Mouse (Mus musculus) neural tube, embryonic 13.5 days (tissue): ENCODE measurements around the gene Nhlh2. TPM values are rescaled to one million over a fixed set of nuclear protein-coding genes. Genes with fewer than 3 reads are reported as not detected.

ENCODE experiments used
- ATAC-seq: fragments of 200-750 bp; cut with Nextera tagmentation; 2 replicates; pipeline ENCODE4 v1.8.0; 2017; ENCODE audit warnings: low read depth, mild to moderate bottlenecking, moderate TSS enrichment, moderate library complexity
- H3K27ac ChIP-seq: fragments of 300-500 bp; sonication (generic); replicated peaks from 2 replicates; pipeline ENCODE4 v1.5.1; 2015; ENCODE audit warnings: moderate library complexity, mild to moderate bottlenecking, inconsistent platforms
- H3K27me3 ChIP-seq: fragments of 300-500 bp; sonication (generic); 2 replicates; pipeline ENCODE4 v1.6.1; 2015; ENCODE audit warnings: mild to moderate bottlenecking, inconsistent platforms
- H3K36me3 ChIP-seq: fragments of 300-500 bp; sonication (generic); 2 replicates; pipeline ENCODE4 v1.6.1; 2015; ENCODE audit warnings: mild to moderate bottlenecking, inconsistent platforms
- H3K4me1 ChIP-seq: fragments of 300-500 bp; sonication (generic); replicated peaks from 2 replicates; pipeline ENCODE4 v1.6.1; 2015; ENCODE audit warnings: inconsistent platforms
- H3K4me2 ChIP-seq: fragments of 300-500 bp; sonication (generic); 2 replicates; pipeline ENCODE4 v1.6.1; 2015; ENCODE audit warnings: inconsistent platforms, mild to moderate bottlenecking, moderate library complexity
- H3K4me3 ChIP-seq: fragments of 300-500 bp; sonication (generic); 2 replicates; pipeline ENCODE4 v1.5.1; 2015; ENCODE audit warnings: mild to moderate bottlenecking, inconsistent platforms
- H3K9ac ChIP-seq: fragments of 300-500 bp; sonication (generic); 2 replicates; pipeline ENCODE4 v1.6.1; 2015; ENCODE audit warnings: moderate library complexity, mild to moderate bottlenecking, inconsistent platforms
- H3K9me3 ChIP-seq: fragments of 300-500 bp; sonication (generic); 2 replicates; pipeline ENCODE4 v1.6.1; 2016; ENCODE audit warnings: inconsistent platforms
- WGBS: fragments of 180-500 bp; shearing (Covaris S2); methylation state at CpG from one replicate; pipeline ENCODE4 v1.1.7; 2015; 5-methylcytosine and 5-hydroxymethylcytosine counted together
- polyA plus RNA-seq: library from polyadenylated mRNA; unstranded; fragments of >200 nt; fragmentation: Nextera tagmentation; extraction: Ambion mirVana; gene quantifications from 2 replicates; pipeline ENCODE4 v1.2.1, GENCODE M21; 2015

Gene Nhlh2
- polyA plus RNA-seq, 1 experiment from 2014 or later = 72.7 TPM

GRCm38 (mm10) chr3:102062671-102063010, 52.8 kb downstream of the Nhlh2 start:
- no peak for ATAC-seq
- H3K27ac ChIP-seq = peak overlapping the region; percentile 79

GRCm38 (mm10) chr3:102063273-102064120, 53.6 kb downstream of the Nhlh2 start:
- H3K4me1 ChIP-seq = peaks cover 6% of the 10 kb centered on the region; the same call in 1 of the 2 replicates
- no peaks in the 10 kb centered on the region for H3K27me3 ChIP-seq
- H3K9me3 ChIP-seq = no peaks in the 10 kb centered on the region
- H3K27ac ChIP-seq = peak overlapping the region; percentile 79
- 79% methylated on average over 10 of the region's 10 CpGs for WGBS
- H3K9ac ChIP-seq = no peak overlapping the region
- no peak for ATAC-seq
- H3K36me3 ChIP-seq = no peaks in the 10 kb centered on the region
- H3K4me3 ChIP-seq = no peak overlapping the region
- no peak overlapping the region for H3K4me2 ChIP-seq

More at GRCm38 (mm10) chr3:102062671-102063010, 52.8 kb downstream of the Nhlh2 start:
- H3K9me3 ChIP-seq = no peaks in the 10 kb centered on the region
- H3K27me3 ChIP-seq = no peaks in the 10 kb centered on the region
- no peak overlapping the region for H3K9ac ChIP-seq
- 26% methylated on average over 8 of the region's 8 CpGs for WGBS
- H3K4me2 ChIP-seq = no peak overlapping the region
- H3K36me3 ChIP-seq = no peaks in the 10 kb centered on the region
- H3K4me1 ChIP-seq = peaks cover 8% of the 10 kb centered on the region; the same call in 1 of the 2 replicates
- H3K4me3 ChIP-seq = no peak overlapping the region

- no peak overlapping the region for H3K27ac ChIP-seq
- H3K4me3 ChIP-seq = no peak overlapping the region
- no peaks in the 10 kb centered on the region for H3K9me3 ChIP-seq
- H3K36me3 ChIP-seq = no peaks in the 10 kb centered on the region
- H3K9ac ChIP-seq = no peak overlapping the region
- no peak overlapping the region for H3K4me2 ChIP-seq
- H3K27me3 ChIP-seq = no peaks in the 10 kb centered on the region
- peaks cover 6% of the 10 kb centered on the region; the same call in 1 of the 2 replicates for H3K4me1 ChIP-seq
- ATAC-seq = no peak
- 85% methylated on average over 6 of the region's 6 CpGs for WGBS
Observed at GRCm38 (mm10) chr3:102064566-102064965, 54.7 kb downstream of the Nhlh2 start.

Other genes starting within 250 kb of the Nhlh2 start
- 0.11 and 0.14 TPM in 2 replicates for gene Mab21l3, start 161.1 kb upstream of the Nhlh2 start, polyA plus RNA-seq
- gene Slc22a15, start 85.6 kb upstream of the Nhlh2 start, polyA plus RNA-seq = 8.8 and 9.2 TPM in 2 replicates
- gene Casq2, start 76.3 kb downstream of the Nhlh2 start, polyA plus RNA-seq = 1.9 and 4.3 TPM in 2 replicates
- 10.5 and 11.0 TPM in 2 replicates for gene Vangl1, start 194.6 kb downstream of the Nhlh2 start, polyA plus RNA-seq